Mouse (Mus musculus): ENCODE measurements at regions not wholly inside any gene's neighbourhood (a gene's known extent, or its start where the extent isn't known, plus 50 kb on each side); places are given as distances from the start of the nearest gene placed in this dataset.

- no peak for TF ChIP-seq CTCF (IDR thresholded peaks at IDR 0.05; ENCODE audit: borderline replicate concordance, insufficient read depth, low read depth, low read length)
- no peak for TF ChIP-seq POLR2A (IDR thresholded peaks at IDR 0.05; ENCODE audit: borderline replicate concordance, insufficient read depth, low read length)
Observed at GRCm38 (mm10) chr15:11565503-11566031, 166.1 kb upstream of the Tars start.

Measured in cerebellum, adult 2 months (tissue).